Mouse (Mus musculus): ENCODE data around the gene Zfp799. TPM values are rescaled to one million over a fixed set of nuclear protein-coding genes. Genes with fewer than 3 reads are reported as not detected.
A peak's percentile ranks its signal among the peaks of the same experiment; 100 is the strongest.
"Not testable (repeated sequence)": the region's sequence is repeated elsewhere in the genome, so short reads cannot be mapped to it uniquely, and the experiment has no call there.

Gene Zfp799
- 10 to 100 TPM; 10.1 to 17.0 TPM for total RNA-seq (2021)

DNA sequence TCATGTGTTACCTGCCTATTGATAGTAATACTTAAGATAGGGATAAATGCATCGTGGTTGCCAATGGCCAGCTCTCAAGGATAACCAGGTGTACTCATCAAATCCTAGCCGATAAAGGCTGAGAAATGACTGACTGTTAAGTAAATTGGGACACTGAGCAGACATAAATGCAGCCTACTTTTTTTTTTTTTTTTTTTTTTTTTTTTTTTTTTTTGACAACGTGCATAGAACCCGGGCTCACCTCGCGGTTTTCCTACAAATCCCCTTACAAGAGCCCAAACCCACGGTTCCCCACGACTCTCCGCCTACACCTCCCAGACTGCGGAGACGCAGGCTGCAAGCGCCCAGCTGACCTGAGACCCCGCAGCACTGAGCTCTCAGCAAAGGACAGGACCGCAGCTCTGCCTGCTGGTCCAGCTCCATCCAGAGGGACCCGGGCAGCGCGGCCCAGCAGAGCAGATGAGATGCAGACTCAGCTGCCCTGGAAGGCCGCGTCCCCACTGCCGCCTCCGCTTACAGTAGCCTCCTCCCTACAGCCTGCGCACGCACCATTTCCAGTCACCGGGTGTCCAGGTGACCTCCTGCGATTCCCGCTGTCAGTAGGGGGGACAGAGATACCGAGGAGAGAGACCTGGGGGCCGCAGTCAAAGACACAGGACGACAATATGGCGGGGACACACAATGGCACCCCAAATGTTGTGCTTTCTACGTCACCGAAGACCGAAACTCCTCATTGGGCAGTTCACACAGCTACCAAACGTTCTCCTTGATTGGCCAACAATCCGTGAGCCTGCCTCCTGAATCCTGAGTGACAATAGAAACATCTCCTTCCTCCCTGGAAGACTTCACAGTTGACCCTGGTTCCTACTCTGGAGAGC, at the start of gene Zfp799:
Gene Zfp799, minus strand, starts transcription at position 722 of the 878 bp plus-strand sequence.
- intact Hi-C loops (cut with DNase I): loop anchor here (5.0 kb wide), 1 partner anchor 42 kb away; the partner anchor contains the start of gene Zfp871
- DNase-seq: peak; percentile 86 to 87

DNA sequence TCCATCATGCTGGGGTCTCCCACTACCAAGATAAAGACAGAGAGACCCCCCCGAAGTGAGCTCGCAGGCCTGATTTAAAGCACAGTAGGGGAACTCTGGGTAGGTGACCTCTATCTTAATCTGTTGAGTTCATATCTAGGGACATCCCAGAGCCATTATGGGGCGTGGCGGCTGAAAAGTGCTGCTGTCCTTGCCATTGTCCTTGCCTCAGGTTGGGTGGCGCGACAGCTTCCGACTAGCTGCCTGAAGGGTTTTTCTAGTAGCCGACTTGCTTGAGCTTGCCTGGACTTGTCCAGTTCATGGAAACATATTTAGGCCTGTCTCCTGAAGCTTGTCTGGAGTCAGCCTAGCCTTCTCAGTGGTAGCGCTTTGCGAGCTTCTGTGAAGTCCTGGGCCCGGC, 48.7 kb upstream of the Zfp799 start:
- DNase-seq: no peak
- intact Hi-C loops (cut with DNase I): no loop called here

DNA sequence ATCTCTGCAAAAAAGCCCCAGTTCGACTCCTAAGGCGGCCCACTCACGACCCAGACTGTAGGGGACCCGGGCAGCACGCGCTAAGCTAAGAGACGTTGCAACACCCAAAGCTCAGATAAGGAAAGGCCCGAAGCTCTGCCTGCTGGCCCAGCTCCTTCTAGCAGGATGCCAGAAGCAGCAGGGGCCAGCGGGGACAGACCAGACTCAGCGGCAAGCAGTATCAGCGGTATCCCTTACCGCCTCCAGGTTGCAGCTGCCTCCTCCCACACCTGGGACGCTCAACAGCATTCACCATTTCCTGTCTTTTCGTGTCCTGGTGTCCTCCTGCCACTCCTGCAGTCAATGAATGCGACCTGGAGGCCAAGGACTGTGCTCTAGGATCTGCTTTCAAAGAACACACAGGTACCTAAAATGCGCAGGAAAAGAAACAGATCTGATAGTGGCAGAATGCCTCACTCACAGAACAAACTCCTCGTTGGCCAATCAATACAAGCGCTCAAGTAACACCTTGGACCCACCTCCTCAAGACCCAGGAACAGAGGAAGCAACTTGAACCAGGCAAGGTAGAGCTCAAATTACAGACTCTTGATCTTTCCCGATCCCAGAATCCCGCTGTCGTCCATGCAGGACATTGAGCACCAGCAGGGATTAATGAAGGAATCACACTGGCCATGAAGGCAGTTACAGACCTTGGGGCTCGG, 47.6 kb upstream of the Zfp799 start:
- DNase-seq: peak in 1 of 2 experiments; percentile 5
- intact Hi-C loops (cut with DNase I): no loop called here

DNA sequence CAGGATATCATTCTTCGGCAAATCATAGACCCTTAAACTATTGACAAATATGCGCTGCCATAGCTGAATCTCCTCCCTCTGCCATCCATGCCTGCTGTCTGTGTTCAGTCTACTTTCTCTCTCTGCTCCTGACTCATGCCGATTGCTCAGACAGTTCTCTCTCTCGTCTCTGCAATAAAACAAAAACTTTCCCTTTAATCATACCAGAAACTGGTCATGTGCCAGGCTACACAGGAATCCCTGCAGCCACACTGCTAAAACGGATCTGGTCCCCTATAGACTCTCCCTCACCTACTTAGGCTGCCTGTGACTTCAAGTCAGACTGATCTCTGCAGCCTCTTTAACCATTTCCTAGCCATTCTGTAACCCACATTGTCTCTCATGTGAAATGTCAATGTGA, 42.6 kb upstream of the Zfp799 start:
- no peak for DNase-seq
- intact Hi-C loops (cut with DNase I): no loop called here

DNA sequence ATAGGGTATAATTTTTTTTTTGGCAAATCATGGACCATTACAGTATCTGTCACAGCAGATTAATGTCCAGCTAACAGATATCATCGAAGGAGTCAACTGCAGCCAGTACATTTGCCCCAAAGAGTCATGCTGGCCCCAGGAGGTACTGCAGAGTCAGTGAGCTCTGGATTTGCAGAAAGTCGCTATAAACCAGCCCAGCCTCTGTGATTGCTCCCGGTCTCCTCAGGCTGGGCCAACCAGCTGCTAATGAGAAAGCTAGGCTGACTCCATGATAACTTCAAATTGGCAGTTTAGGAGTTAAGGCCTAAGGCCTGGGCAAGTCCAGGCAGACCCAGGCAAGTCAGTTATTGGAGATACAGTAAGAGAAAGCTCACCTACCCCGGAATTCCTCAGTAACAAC, 42.0 kb upstream of the Zfp799 start:
- no peak for DNase-seq
- intact Hi-C loops (cut with DNase I): no loop called here

DNA sequence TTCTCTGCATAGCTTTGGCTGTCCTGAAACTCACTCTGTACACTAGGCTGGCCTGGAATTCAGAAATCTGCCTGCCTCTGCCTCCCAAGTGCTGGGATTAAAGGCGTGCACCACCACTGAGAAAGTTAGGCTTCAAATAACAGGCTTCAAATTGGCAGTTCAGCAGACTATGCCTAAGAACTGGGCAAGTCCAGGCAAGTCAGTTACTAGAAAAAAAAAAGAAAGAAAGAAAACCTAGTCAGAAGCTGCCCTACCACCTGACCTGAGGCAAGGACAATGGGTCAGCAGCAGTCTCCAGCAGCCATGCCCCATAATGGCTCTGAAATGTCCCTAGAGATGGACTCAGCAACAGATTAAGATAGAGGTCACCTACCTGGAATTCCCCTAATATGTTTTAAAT, 41.4 kb upstream of the Zfp799 start:
- intact Hi-C loops (cut with DNase I): no loop called here
- no peak for DNase-seq

DNA sequence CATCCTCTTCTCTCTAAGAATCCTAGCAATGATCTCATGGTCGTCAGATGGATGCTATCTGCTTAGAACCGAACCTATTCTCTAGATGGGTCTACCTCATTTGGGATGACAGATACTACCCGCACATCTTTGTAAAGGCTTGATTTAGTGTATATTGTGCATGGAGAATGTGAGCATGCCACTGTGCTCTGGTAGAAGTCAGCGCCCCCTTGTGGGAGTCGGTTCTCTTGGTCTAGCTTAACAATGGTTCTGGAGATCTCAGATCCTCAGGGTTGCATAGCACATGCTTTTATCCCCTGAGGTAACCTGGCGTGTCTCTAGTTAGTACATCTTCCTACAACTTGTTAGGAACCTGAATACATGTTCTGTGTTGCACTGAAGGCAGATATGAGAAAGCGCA, 37.2 kb upstream of the Zfp799 start:
- intact Hi-C loops (cut with DNase I); DNase-seq: not testable (repeated sequence)

DNA sequence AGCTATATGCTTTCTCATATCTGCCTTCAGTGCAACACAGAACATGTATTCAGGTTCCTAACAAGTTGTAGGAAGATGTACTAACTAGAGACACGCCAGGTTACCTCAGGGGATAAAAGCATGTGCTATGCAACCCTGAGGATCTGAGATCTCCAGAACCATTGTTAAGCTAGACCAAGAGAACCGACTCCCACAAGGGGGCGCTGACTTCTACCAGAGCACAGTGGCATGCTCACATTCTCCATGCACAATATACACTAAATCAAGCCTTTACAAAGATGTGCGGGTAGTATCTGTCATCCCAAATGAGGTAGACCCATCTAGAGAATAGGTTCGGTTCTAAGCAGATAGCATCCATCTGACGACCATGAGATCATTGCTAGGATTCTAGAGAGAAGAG, 26.7 kb upstream of the Zfp799 start:
- intact Hi-C loops (cut with DNase I); DNase-seq: not testable (repeated sequence)

DNA sequence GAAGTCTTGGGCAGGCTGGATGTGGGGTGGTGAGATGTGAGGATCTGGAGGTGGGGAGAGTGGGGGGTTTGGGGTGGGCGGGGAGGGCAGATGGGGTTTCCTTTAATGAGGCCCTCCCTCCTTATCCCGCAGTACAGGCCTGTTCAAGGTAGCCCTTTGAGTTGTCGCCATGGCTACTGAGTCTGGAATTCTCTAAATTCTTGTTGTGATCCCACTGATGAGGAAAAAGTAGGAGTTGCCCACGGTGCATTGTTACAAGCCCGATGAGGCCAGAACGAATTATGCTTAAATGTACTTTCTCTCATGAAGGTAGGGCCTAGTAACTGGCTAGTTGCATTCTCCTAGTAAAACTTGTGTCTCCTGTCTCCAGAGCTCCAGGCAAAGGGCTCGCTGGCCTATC, 21.5 kb upstream of the Zfp799 start:
- intact Hi-C loops (cut with DNase I): no loop called here

DNA sequence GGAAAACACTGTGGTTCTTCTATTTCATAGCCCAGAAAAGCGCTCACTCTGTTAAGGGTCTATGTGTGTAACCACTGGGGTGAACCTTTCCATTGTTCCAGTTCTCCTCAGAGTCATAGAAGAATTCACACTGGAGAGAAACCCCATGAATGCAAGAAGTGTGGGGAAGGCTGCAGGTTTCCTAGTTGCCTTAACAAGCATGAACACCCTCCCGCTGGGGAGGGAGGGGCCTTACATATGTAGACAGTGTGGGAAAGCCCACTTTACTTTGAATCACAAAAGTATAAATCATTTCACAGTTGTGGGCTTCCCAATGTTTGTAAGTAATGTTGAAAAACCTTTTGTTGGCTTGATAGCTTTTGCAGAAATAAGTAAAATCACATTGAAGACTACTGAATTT, 11.3 kb upstream of the Zfp799 start:
- DNase-seq: no peak
- intact Hi-C loops (cut with DNase I): no loop called here

More for the DNA sequence above, 21.5 kb upstream of the Zfp799 start:
- no peak for DNase-seq

DNA sequence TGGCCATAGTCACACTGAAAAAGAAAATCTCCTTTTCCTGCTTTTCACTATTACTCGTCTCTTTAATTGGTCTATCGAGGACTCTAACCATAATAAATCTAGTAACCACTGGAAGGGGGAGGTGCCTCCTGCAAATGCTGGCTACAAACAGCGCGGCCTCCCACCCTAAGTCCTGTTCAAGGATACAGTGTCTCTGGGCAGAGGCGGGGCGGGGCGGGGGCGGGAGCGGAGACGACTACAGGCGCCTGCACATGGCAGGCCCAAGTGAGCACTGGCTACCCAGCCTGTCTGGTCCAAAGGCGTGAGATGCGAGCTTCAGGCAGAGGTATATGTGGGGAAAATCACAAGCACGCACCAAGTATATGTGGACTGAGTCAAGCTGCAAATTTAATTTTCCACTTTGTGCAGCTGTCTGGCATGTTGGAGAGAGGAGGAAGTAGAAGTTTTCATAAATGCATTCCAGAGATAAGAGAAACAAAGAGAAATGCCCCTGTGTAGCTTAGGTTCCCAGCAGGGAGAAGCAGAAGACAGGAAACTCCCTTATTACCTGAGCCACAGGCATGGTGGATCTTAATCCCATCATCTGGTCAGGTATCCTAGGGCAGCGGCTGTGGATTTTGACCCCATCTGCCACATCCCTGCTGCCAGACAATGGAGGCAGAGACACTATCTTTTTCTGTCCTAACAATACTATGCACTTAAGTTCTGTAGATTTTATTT, 9.2 kb upstream of the Zfp799 start:
- peak; percentile 14 to 25 for DNase-seq
- intact Hi-C loops (cut with DNase I): no loop called here

DNA sequence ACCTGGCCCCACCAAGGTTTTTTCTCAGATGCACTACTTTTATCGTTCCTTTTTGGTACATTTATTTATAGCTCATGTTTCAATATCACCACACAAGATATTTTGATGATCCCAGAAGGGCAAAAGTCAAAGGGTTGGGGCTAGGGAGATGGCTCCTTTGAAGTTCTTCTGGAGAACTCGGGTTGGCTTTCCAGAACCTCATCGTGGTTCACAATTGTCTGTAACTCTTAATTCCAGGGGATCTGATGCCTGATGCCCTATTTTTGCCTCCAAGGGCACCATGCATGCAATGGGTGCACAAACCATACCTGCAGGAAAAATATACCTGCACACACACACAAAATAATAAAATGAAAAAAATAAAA, 339 bp upstream of the Zfp799 start:
- intact Hi-C loops (cut with DNase I): loop anchor here (5.0 kb wide), 1 partner anchor 43 kb away; the partner anchor contains the start of gene Zfp871
- no peak for DNase-seq

DNA sequence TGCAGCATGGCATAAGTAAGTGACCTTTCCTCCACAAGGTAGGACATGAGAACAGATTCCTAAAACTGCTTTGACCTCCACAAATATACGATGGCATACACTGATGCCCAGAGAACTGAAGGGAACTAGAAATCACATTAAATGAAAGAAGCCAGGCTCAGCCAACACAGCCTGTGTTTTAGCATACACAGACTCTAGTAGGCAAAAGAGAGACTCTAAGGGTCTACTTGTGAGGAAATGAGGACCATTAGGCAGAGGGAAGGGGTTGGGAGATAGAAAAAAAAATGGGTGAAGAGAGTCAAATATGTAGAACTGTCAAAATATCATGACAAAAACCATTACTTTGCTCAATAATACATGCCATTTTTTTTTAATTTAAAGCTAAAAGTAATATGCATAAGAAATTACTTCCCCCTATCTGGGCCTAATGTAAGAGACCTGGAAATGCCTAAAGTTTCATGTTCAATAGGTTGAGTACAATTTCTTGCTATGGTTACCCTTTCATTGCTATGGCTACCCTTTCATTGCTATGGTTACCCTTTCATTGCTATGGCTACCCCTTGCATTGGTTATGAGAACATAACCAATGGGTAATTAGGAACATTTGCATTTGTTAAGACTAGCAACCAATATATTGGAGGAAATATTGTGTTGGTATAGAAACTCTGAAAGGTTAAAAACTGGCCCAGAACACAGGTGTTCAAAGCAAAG, 13.8 kb downstream of the Zfp799 start:
- no peak for DNase-seq
- intact Hi-C loops (cut with DNase I): no loop called here

DNA sequence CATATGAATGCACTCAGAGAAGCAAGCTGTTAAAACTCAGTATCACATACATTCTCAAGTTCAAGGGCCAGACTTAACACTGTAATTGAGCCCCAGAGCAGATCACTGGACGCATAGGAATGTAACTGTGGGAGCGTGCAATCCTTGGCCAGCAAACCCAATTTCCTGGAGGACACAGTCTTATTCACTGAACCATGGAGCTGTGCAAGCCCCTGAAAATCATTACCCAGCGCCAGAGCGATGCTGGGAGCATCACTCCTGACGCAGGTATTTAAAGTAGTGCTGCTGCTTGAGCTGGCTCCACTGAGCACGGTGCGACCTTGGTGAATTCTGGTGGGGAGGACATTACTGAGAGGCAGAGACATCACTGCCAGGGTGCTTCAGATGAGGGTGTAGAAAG, 15.9 kb downstream of the Zfp799 start:
- intact Hi-C loops (cut with DNase I): no loop called here
- DNase-seq: no peak

DNA sequence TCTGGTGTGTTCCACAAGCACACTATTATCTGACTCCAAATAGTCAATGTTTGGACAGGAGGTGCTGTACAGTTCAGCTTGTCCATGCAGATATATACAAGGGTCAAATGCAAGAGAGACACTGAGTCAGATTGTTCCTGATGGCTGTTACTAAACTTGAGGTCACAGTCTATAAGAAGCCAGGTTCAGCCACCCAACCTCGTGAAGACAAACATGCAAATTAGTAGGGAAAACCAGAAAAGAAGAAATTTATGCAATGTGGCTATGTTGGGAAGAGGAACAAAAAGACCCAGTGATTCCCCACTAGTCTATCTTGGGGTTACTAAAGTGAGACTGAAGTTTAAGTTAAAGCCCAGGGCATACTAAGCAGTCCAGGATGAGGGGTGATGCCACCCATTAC, 19.4 kb downstream of the Zfp799 start:
- intact Hi-C loops (cut with DNase I): no loop called here
- DNase-seq: no peak

DNA sequence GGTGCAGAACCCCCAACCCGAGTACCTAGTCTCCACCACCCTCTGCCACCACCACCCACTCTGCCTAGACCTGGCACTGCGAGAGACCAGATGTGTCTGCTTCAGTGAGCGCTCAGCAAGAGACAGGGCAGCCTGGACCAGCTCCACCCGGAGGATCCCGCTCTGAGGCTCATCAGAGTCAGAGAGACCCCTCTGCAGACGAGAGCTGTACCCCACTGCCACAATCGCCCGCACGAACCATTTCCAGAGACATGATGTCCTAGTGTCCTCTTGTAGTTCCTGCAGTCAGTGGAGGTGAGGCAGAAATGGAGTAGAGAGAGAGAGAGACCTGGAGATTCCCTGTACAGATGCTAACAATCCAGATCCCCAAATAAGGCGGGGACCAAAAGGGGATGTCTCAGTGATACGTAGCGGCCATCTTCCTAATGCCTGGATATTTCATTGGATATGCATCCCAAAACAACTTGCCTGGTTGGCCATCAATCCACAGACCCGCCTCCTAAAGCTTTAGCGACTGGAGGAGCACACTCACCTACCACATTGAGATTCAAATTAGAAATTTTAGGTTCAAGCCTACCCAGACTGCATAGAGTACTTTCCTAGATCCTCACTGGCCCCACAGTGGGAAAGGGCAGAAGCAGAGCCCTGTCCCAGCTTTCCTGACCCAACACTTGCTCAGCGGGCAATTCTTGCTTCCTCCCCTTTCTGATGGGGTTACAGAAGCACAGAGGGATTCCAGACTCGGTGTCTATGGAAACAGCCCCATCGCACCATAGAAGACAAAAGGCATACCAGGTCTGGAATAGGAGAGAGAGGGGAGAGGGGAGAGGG, 20.3 kb downstream of the Zfp799 start, which contains the start of gene Zfp811:
Gene Zfp811, minus strand, starts transcription at position 388 of the 831 bp plus-strand sequence.
- intact Hi-C loops (cut with DNase I): no loop called here
- DNase-seq: peak; percentile 20 to 34

DNA sequence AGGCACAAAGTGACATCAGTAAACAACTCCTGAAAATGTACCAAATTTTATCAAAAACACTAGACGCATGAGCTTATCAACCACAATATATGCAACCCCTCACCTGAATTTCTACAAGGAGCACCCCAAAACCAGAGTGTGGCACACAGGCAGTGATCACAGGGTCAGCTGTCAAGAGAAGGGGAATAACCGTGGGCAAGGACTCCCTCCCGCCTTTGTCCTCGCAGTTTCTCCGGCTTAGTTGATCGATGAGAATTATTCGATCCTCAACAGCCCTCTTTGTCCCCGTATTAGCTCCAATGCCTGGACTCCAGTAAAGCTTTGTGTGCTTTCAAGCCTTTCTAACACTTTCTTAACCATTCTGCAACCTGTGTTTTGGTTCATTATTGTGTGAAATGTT, 21.1 kb downstream of the Zfp799 start:
- intact Hi-C loops (cut with DNase I): no loop called here
- no peak for DNase-seq

DNA sequence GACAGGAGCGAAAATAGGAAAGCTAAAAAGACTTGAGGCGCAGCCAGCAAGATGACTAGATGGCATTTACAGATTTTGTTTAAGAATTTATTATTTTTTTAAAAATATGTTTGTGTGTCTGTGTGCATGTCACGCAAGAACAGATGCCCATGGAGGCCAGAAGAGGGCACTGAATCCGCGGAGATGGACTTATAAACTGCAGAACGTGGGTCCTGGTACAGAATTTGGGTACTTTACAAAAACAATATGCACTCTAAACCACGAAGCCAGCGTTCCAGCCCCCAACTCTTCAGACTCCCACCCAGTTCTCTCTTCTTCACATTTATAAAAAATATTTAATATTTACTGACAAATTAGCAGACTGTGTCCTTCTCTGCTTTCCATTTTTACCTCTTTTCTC, 40.8 kb downstream of the Zfp799 start:
- DNase-seq: no peak
- intact Hi-C loops (cut with DNase I): loop anchor here (5.0 kb wide), 2 partner anchors 43 to 163 kb away; partner anchors contain the start of gene Zfp799

DNA sequence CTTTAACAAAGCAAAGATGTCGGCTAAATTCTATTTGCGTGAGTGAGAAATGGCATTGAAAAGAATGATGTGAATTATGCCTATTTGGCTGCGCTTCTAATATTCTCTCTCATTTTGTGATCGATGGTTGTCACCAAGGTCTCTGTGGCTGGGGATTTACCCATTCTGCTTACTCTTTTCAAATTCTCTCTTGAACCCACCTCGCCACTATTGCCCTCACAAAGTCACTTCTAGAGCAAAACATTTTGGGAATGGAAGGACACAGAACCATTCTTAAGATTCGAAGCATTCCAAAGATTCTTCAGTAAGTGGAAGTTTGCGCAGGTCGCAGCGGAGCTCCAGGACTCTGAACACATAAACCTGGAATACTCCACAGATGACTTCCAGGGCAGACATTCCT, 41.5 kb downstream of the Zfp799 start:
- no peak for DNase-seq
- intact Hi-C loops (cut with DNase I): loop anchor here (5.0 kb wide), 2 partner anchors 44 to 164 kb away; partner anchors contain the start of gene Zfp799

Data from heart, postnatal 10 days (tissue).